Mouse (Mus musculus) CH12.LX (cell line): ENCODE results near the gene Trem3. TPM values are rescaled to one million over a fixed set of nuclear protein-coding genes. Genes with fewer than 3 reads are reported as not detected.

Source experiments
- DNase-seq: peaks from one replicate; pipeline ENCODE4 v3.0.0-alpha.2; 2013; ENCODE audit errors: extremely low read depth
- H3K27ac ChIP-seq: 2 replicates; pipeline ENCODE4 v1.5.1; 2012; ENCODE audit warnings: low read depth, mild to moderate bottlenecking, control low read depth, moderate library complexity; ENCODE audit not compliant: insufficient read depth
- H3K27me3 ChIP-seq: replicated peaks from 2 replicates; pipeline ENCODE3; 2012; ENCODE audit warnings: inconsistent platforms
- H3K36me3 ChIP-seq, 2 experiments: replicated peaks in 1 of 2; 2 replicates each; pipeline versions ENCODE3 to v1.6.1; 2012; ENCODE audit warnings: inconsistent platforms in 1 of 2, low read length in 1 of 2, mild to moderate bottlenecking in 1 of 2, mixed read lengths in 1 of 2, moderate library complexity in 1 of 2; ENCODE audit not compliant: control insufficient read depth in 1 of 2, insufficient read depth in 1 of 2
- H3K4me1 ChIP-seq, 2 experiments: 2 replicates each; pipeline ENCODE4 v1.6.1; 2012; ENCODE audit warnings: inconsistent platforms in 1 of 2, moderate library complexity in 1 of 2; ENCODE audit not compliant: insufficient read depth in 2 of 2, control insufficient read depth in 1 of 2
- H3K4me2 ChIP-seq: 2 replicates; pipeline ENCODE4 v1.6.1; 2012; ENCODE audit warnings: low read depth, mild to moderate bottlenecking, control low read depth; ENCODE audit not compliant: poor library complexity, insufficient read depth, severe bottlenecking
- H3K4me3 ChIP-seq, 3 experiments: fragments of 150-350 bp in 1 of 3; sonication (generic) in 1 of 3; replicated peaks in 1 of 3; 2 replicates each; pipeline versions ENCODE3 to v1.5.1; 2011 to 2012; ENCODE audit warnings: low read depth in 2 of 3, low read length in 2 of 3, mild to moderate bottlenecking in 2 of 3, moderate library complexity in 2 of 3, control low read depth in 1 of 3, improper control_type of control experiment in 1 of 3, inconsistent platforms in 1 of 3, mixed read lengths in 1 of 3; ENCODE audit not compliant: poor library complexity in 1 of 3
- H3K79me2 ChIP-seq: replicated peaks from 2 replicates; pipeline ENCODE4 v1.6.1; 2012; ENCODE audit warnings: mild to moderate bottlenecking, moderate library complexity; ENCODE audit not compliant: control insufficient read depth, poor library complexity, insufficient read depth, severe bottlenecking; ENCODE audit errors: extremely low read depth
- H3K9ac ChIP-seq: 2 replicates; pipeline ENCODE4 v1.6.1; 2012; ENCODE audit warnings: low read depth, mild to moderate bottlenecking, control low read depth, moderate library complexity; ENCODE audit not compliant: insufficient read depth
- H3K9me3 ChIP-seq: replicated peaks from 2 replicates; pipeline ENCODE3; 2012; ENCODE audit warnings: low read length, inconsistent platforms, mixed read lengths
- BHLHE40 ChIP-seq: IDR thresholded peaks from 2 replicates; pipeline ENCODE4 v1.6.1; 2011; ENCODE audit warnings: mild to moderate bottlenecking, low read depth, low read length, improper control_type of control experiment
- CTCF ChIP-seq, 2 experiments: IDR thresholded peaks in 1 of 2; conservative IDR thresholded peaks in 1 of 2; 2 replicates each; pipeline ENCODE4 v1.5.1; 2011 to 2012; ENCODE audit warnings: low read depth in 2 of 2, low read length in 2 of 2, improper control_type of control experiment in 1 of 2, inconsistent platforms in 1 of 2, mild to moderate bottlenecking in 1 of 2, moderate library complexity in 1 of 2
- E2F4 ChIP-seq: IDR thresholded peaks from 2 replicates; pipeline ENCODE4 v1.6.1; 2011; ENCODE audit warnings: low read depth, low read length, improper control_type of control experiment; ENCODE audit not compliant: insufficient replicate concordance
- ELF1 ChIP-seq: IDR thresholded peaks from 2 replicates; pipeline ENCODE4 v1.6.1; 2014; ENCODE audit warnings: low read depth, mild to moderate bottlenecking, inconsistent platforms, low read length, improper control_type of control experiment
- GABPA ChIP-seq: IDR thresholded peaks from 2 replicates; pipeline ENCODE4 v1.6.1; 2012; ENCODE audit warnings: low read depth, low read length, improper control_type of control experiment, inconsistent platforms; ENCODE audit not compliant: insufficient replicate concordance
- HCFC1 ChIP-seq: IDR thresholded peaks from 2 replicates; pipeline ENCODE4 v1.6.1; 2012; ENCODE audit warnings: low read depth, mild to moderate bottlenecking, inconsistent platforms, low read length, improper control_type of control experiment
- JUND ChIP-seq: conservative IDR thresholded peaks from 2 replicates; pipeline ENCODE4 v1.6.1; 2011; ENCODE audit warnings: low read depth, low read length, improper control_type of control experiment
- MAFK ChIP-seq: IDR thresholded peaks from 2 replicates; pipeline ENCODE4 v1.6.1; 2011; ENCODE audit warnings: low read length, improper control_type of control experiment; ENCODE audit not compliant: insufficient replicate concordance
- MAX ChIP-seq: IDR thresholded peaks from 2 replicates; pipeline ENCODE4 v1.6.1; 2011; ENCODE audit warnings: low read length, improper control_type of control experiment
- MXI1 ChIP-seq: IDR thresholded peaks from 2 replicates; pipeline ENCODE4 v1.6.1; 2011; ENCODE audit warnings: mild to moderate bottlenecking, low read depth, low read length, improper control_type of control experiment
- MYC ChIP-seq: IDR thresholded peaks from 2 replicates; pipeline ENCODE4 v1.6.1; 2011; ENCODE audit warnings: low read depth, mild to moderate bottlenecking, improper control_type of control experiment, low read length
- RCOR1 ChIP-seq: conservative IDR thresholded peaks from 2 replicates; pipeline ENCODE4 v1.6.1; 2012; ENCODE audit warnings: low read depth, mild to moderate bottlenecking, inconsistent platforms, low read length, improper control_type of control experiment
- SIN3A ChIP-seq: IDR thresholded peaks from 2 replicates; pipeline ENCODE4 v1.6.1; 2012; ENCODE audit warnings: low read length, improper control_type of control experiment, inconsistent platforms
- SMC3 ChIP-seq: IDR thresholded peaks from 2 replicates; pipeline ENCODE4 v1.6.1; 2011; ENCODE audit warnings: low read depth, low read length, improper control_type of control experiment
- UBTF ChIP-seq: IDR thresholded peaks from 2 replicates; pipeline ENCODE4 v1.6.1; 2012; ENCODE audit warnings: low read depth, mild to moderate bottlenecking, inconsistent platforms, low read length, improper control_type of control experiment, moderate library complexity
- USF1 ChIP-seq: IDR thresholded peaks from 2 replicates; pipeline ENCODE4 v1.6.1; 2014; ENCODE audit warnings: low read depth, mild to moderate bottlenecking, inconsistent platforms, low read length, improper control_type of control experiment
- ZKSCAN1 ChIP-seq: IDR thresholded peaks from 2 replicates; pipeline ENCODE4 v1.6.1; 2012; ENCODE audit warnings: low read depth, inconsistent platforms, low read length, improper control_type of control experiment, borderline replicate concordance
- ZNF384 ChIP-seq: IDR thresholded peaks from 2 replicates; pipeline ENCODE4 v1.6.1; 2012; ENCODE audit warnings: low read depth, low read length, improper control_type of control experiment, inconsistent platforms
- dilution Hi-C: fragments of 300-500 bp; cut with MboI; formaldehyde crosslinking; loops from 2 replicates; pipeline ENCODE4 v1.14.3; 2020; ENCODE audit warnings: low sequenced_read_pairs; ENCODE audit not compliant: extremely low pct_unique_long_range_greater_than_20kb, extremely low pct_ligation_motif_present
- in situ Hi-C: fragments of 300-500 bp; cut with MboI; formaldehyde crosslinking; loops from 3 replicates; pipeline ENCODE4 v1.14.3; 2019; ENCODE audit warnings: low sequenced_read_pairs, low pct_ligation_motif_present, low pct_unique_long_range_greater_than_20kb, mixed read lengths
- polyA plus RNA-seq: library from polyadenylated mRNA; unstranded; fragments of >175 nt; gene quantifications from 2 replicates; pipeline ENCODE4 v1.2.1, GENCODE M21; 2012; ENCODE audit warnings: low read depth; ENCODE audit not compliant: insufficient read length
- total RNA-seq, 2 experiments: library from RNA; depleted of rRNA; stranded (reverse); fragments of 300-350 nt in 1 of 2; fragments of >200 nt in 1 of 2; gene quantifications; 2 replicates each; pipeline ENCODE4 v1.2.3; 2012 to 2014

Gene Trem3
- total and polyA plus RNA-seq, 3 experiments: not detected

DNA sequence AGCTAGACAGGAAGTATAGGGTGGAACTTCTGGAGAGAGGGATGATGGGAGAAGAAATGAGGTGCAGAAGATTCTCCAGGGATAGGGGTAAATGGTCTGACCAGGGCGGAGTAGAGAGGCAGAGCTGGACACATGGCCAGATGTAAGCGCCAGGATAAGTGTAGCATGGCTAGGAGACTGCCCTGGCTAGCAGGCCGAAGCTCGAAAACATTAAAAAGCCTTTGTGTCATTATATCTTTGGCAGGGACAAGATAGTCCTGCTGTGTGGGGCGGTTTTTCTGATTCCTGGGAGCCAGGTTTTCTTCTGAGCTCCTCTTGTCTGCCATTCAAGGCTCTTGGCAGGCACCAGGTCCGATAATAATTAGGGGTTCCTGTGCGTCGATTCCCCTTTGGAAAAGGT is 10.0 kb upstream of the Trem3 start:
- Histone ChIP-seq H3K9me3 (no peaks in the 10 kb centered on the region), H3K79me2 (no peaks in the 10 kb centered on the region), H3K4me1 (peaks cover 0 to 1% of the 10 kb centered on the region in 2 experiments; a peak in 2 of 4 replicates), H3K36me3 (no peaks in the 10 kb centered on the region), H3K27me3 (no peaks in the 10 kb centered on the region), H3K9ac (no peak overlapping the region), H3K27ac (no peak overlapping the region), H3K4me2 (no peak overlapping the region), H3K4me3 (no peak overlapping the region)
- TF ChIP-seq MYC (no peak), SIN3A (no peak)
- DNase-seq: no peak
- dilution Hi-C loops (no loop called here), in situ Hi-C loops (no loop called here)

GRCm38 (mm10) chr17:48249039-48249438 is 1.5 kb downstream of the Trem3 start:
- no peak overlapping the region for H3K4me2 ChIP-seq
- H3K27ac ChIP-seq: no peak overlapping the region
- H3K79me2 ChIP-seq: no peaks in the 10 kb centered on the region
- no peak overlapping the region for H3K4me3 ChIP-seq
- no peak for TF ChIP-seq GABPA
- TF ChIP-seq, all 38 proteins: peak for 0
- dilution Hi-C loops (no loop called here), in situ Hi-C loops (no loop called here)
- no peak for DNase-seq
- Histone ChIP-seq H3K27me3 (peaks cover 10% of the 10 kb centered on the region), H3K4me1 (no peaks in the 10 kb centered on the region; a peak in 1 of 4 replicates), H3K9me3 (no peaks in the 10 kb centered on the region), H3K36me3 (no peaks in the 10 kb centered on the region), H3K9ac (no peak overlapping the region)

DNA sequence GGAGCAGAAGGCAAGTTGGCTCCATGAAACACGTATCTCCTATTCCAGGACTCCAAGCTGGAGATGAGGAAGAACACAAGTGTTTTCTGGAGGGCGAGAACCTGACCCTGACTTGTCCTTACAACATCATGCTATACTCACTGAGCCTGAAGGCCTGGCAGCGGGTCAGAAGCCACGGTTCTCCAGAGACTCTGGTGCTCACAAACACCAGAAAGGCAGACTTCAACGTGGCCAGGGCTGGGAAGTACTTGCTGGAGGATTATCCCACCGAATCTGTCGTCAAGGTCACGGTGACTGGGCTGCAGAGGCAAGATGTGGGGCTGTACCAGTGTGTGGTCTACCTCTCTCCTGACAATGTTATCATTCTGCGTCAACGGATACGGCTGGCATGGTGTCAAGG is 1.9 kb downstream of the Trem3 start:
- TF ChIP-seq BHLHE40 (no peak), MAFK (no peak), ZKSCAN1 (no peak), E2F4 (no peak), CTCF (conservative IDR thresholded peaks at IDR 0.05 in 1 of 2, IDR thresholded peaks at IDR 0.05 in 1 of 2; ENCODE audit: low read depth in 2 of 2, low read length in 2 of 2) (no peak), USF1 (no peak), HCFC1 (no peak), UBTF (no peak), SMC3 (no peak), ZNF384 (no peak), RCOR1 (no peak), MXI1 (no peak), JUND (no peak), SIN3A (no peak), ELF1 (no peak), MAX (no peak)
- no peak overlapping the region for H3K4me2 ChIP-seq
- dilution Hi-C loops: no loop called here

More for the DNA sequence above, 1.9 kb downstream of the Trem3 start:
- Histone ChIP-seq H3K36me3 (no peaks in the 10 kb centered on the region), H3K9me3 (no peaks in the 10 kb centered on the region), H3K27ac (no peak overlapping the region), H3K79me2 (no peaks in the 10 kb centered on the region), H3K4me1 (no peaks in the 10 kb centered on the region; a peak in 1 of 4 replicates), H3K27me3 (peaks cover 10% of the 10 kb centered on the region), H3K4me3 (no peak overlapping the region), H3K9ac (no peak overlapping the region)
- no peak for DNase-seq
- in situ Hi-C loops: no loop called here
